ENCODE assay signal across 8 mouse cellular contexts in genomic region chrX:56609285-56609622, GRCm38 (mm10). TPM values are rescaled to one million over a fixed set of nuclear protein-coding genes. Genes with fewer than 3 reads are reported as not detected.
DNase-seq lines count a peak whose midpoint lies in the region; ATAC-seq and TF ChIP-seq lines count a peak whose summit lies in the region.

No protein-coding gene starts in this region.

- peak; percentile 32; the same call in 1 of the 2 replicates for ATAC-seq in lung, embryonic 15.5 days (ENCODE audit: borderline replicate concordance, extremely low read depth, low FRiP score, low TSS enrichment)
- peak; percentile 13; the same call in 1 of the 2 replicates for ATAC-seq in limb, embryonic 13.5 days (ENCODE audit: low FRiP score, low read depth)

- peak overlapping the region; percentile 29; the same call in 1 of the 2 replicates for H3K9ac ChIP-seq in lung, embryonic 15.5 days
- H3K9ac ChIP-seq in limb, embryonic 13.5 days = 0 out of 2 replicates have a peak overlapping the region, but pooled peaks have one; percentile 25

- H3K36me3 ChIP-seq in lung, embryonic 15.5 days = no peaks in the 10 kb centered on the region
- no peaks in the 10 kb centered on the region for H3K36me3 ChIP-seq in limb, embryonic 13.5 days
- no peaks in the 10 kb centered on the region for H3K36me3 ChIP-seq in small intestine, adult 2 months (ENCODE audit: control insufficient read depth, insufficient read depth, low read length)

- no peaks in the 10 kb centered on the region for H3K4me1 ChIP-seq in lung, embryonic 15.5 days
- H3K4me1 ChIP-seq in embryonic fibroblast, embryonic 13.5 days (ENCODE audit: control insufficient read depth, insufficient read depth, low read length) = no peaks in the 10 kb centered on the region
- H3K4me1 ChIP-seq in limb, embryonic 13.5 days = peaks cover 5% of the 10 kb centered on the region
- H3K4me1 ChIP-seq in small intestine, adult 2 months (ENCODE audit: control insufficient read depth, insufficient read depth, insufficient read length, low read length) = peaks cover 5% of the 10 kb centered on the region; the same call in 1 of the 2 replicates

- H3K27me3 ChIP-seq in lung, embryonic 15.5 days = no peaks in the 10 kb centered on the region
- no peaks in the 10 kb centered on the region for H3K27me3 ChIP-seq in limb, embryonic 13.5 days
- H3K27me3 ChIP-seq in small intestine, adult 2 months (ENCODE audit: control insufficient read depth, insufficient read depth, low read length) = no peaks in the 10 kb centered on the region

- intact Hi-C loops in gastrocnemius, postnatal 14 days (cut with DNase I; ENCODE audit: low total_unique reads) = no loop called here

- no peaks in the 10 kb centered on the region for H3K9me3 ChIP-seq in lung, embryonic 15.5 days
- H3K9me3 ChIP-seq in limb, embryonic 13.5 days = no peaks in the 10 kb centered on the region

- 19% methylated on average over 7 of the region's 7 CpGs for WGBS in lung, embryonic 15.5 days
- WGBS in limb, embryonic 13.5 days = 18% methylated on average over 7 of the region's 7 CpGs
- WGBS in small intestine, adult 2 months = 18% methylated on average over 7 of the region's 7 CpGs

- TF ChIP-seq POLR2A in embryonic fibroblast, embryonic 13.5 days (IDR thresholded peaks at IDR 0.05; ENCODE audit: low read depth, low read length) = no peak
- TF ChIP-seq POLR2A in small intestine, adult 2 months (IDR thresholded peaks at IDR 0.05; ENCODE audit: low read depth, low read length) = no peak

- no peak for TF ChIP-seq CTCF in embryonic fibroblast, embryonic 13.5 days (IDR thresholded peaks at IDR 0.05; ENCODE audit: borderline replicate concordance, insufficient read depth, low read length)
- TF ChIP-seq CTCF in small intestine, adult 2 months (IDR thresholded peaks at IDR 0.05; ENCODE audit: extremely low read depth, insufficient read length, insufficient replicate concordance, low read depth, low read length) = no peak

- DNase-seq in lung, adult 18-20 months = no peak
- no peak for DNase-seq in gastrocnemius, postnatal 14 days
- no peak for DNase-seq in embryo, embryonic 10.5 days (ENCODE audit: low spot score)
- DNase-seq in cerebellum, postnatal 25 days = no peak

- peak overlapping the region; percentile 57 for H3K4me2 ChIP-seq in lung, embryonic 15.5 days
- H3K4me2 ChIP-seq in limb, embryonic 13.5 days (replicated peaks) = peak overlapping the region; percentile 65

- peak overlapping the region; percentile 60 for H3K4me3 ChIP-seq in lung, embryonic 15.5 days
- H3K4me3 ChIP-seq in embryonic fibroblast, embryonic 13.5 days (ENCODE audit: insufficient read depth, low read length) = peak overlapping the region; percentile 31; the same call in 1 of the 2 replicates
- H3K4me3 ChIP-seq in limb, embryonic 13.5 days = peak overlapping the region; percentile 60
- H3K4me3 ChIP-seq in small intestine, adult 2 months (ENCODE audit: low read depth, low read length) = peak overlapping the region; percentile 98

- no peak overlapping the region; the same call in 1 of the 2 replicates for H3K27ac ChIP-seq in lung, embryonic 15.5 days
- H3K27ac ChIP-seq in embryonic fibroblast, embryonic 13.5 days (ENCODE audit: insufficient read depth, low read length) = no peak overlapping the region
- H3K27ac ChIP-seq in limb, embryonic 13.5 days = no peak overlapping the region
- H3K27ac ChIP-seq in small intestine, adult 2 months (ENCODE audit: insufficient read depth, low read depth, low read length) = no peak overlapping the region

RNA-seq across cellular contexts. Expression of gene Slc9a6, which starts 0.3 kb away (rescaled TPM):
- polyA plus RNA-seq in lung, embryonic 15.5 days (2015; fragmentation: Nextera tagmentation; extraction: Ambion mirVana) = 10.4 and 11.8 TPM in 2 replicates
- polyA plus RNA-seq in embryonic fibroblast, embryonic 13.5 days (2011; ENCODE audit: insufficient read length, low read depth, missing spikeins) = 19.0 and 24.2 TPM in 2 replicates
- polyA plus RNA-seq in limb, embryonic 13.5 days (2015; fragmentation: Nextera tagmentation; extraction: Ambion mirVana) = 15.5 and 16.2 TPM in 2 replicates
- 6.1 and 12.3 TPM in 2 replicates for polyA plus RNA-seq in small intestine, adult 2 months (2012; rRNA removed)
- 10 to 100 TPM; 14.9 to 19.7 TPM for total RNA-seq in gastrocnemius, postnatal 14 days (2021)

RNA-seq across cellular contexts. Expression of gene Mmgt1, which starts 11.4 kb away (rescaled TPM):
- polyA plus RNA-seq in lung, embryonic 15.5 days (2015; fragmentation: Nextera tagmentation; extraction: Ambion mirVana) = 25.1 and 26.8 TPM in 2 replicates
- 37.8 and 52.5 TPM in 2 replicates for polyA plus RNA-seq in embryonic fibroblast, embryonic 13.5 days (2011; ENCODE audit: insufficient read length, low read depth, missing spikeins)
- polyA plus RNA-seq in limb, embryonic 13.5 days (2015; fragmentation: Nextera tagmentation; extraction: Ambion mirVana) = 24.0 and 27.7 TPM in 2 replicates
- polyA plus RNA-seq in small intestine, adult 2 months (2012; rRNA removed) = 0.71 and 1.5 TPM in 2 replicates
- total RNA-seq in gastrocnemius, postnatal 14 days (2021) = 10 to 100 TPM; 16.7 to 17.4 TPM

RNA-seq across cellular contexts. Expression of gene Gm648, which starts 59.8 kb away (rescaled TPM):
- 0.14 TPM in 1 of 2 replicates, not detected in the other for polyA plus RNA-seq in lung, embryonic 15.5 days (2015; fragmentation: Nextera tagmentation; extraction: Ambion mirVana)
- polyA plus RNA-seq in embryonic fibroblast, embryonic 13.5 days (2011; ENCODE audit: insufficient read length, low read depth, missing spikeins) = not detected in 2 replicates
- not detected in 2 replicates for polyA plus RNA-seq in limb, embryonic 13.5 days (2015; fragmentation: Nextera tagmentation; extraction: Ambion mirVana)
- polyA plus RNA-seq in small intestine, adult 2 months (2012; rRNA removed) = not detected in 2 replicates
- total RNA-seq in gastrocnemius, postnatal 14 days (2021) = not detected

Comparison
In these comparisons a context has a peak if more than half of its experiments do, and no peak if none do; other contexts are left out.
1. H3K4me3 ChIP-seq: peak in every context shown above with its lines; median percentile 98 in small intestine, adult 2 months; 60 in lung, embryonic 15.5 days; 60 in limb, embryonic 13.5 days; 31 in embryonic fibroblast, embryonic 13.5 days.
2. RNA of gene Mmgt1, which starts 11.4 kb away (polyA plus RNA-seq): 37.8 to 52.5 TPM in embryonic fibroblast, embryonic 13.5 days, 24.0 to 27.7 TPM in limb, embryonic 13.5 days and 25.1 to 26.8 TPM in lung, embryonic 15.5 days; 0.71 to 1.5 TPM in small intestine, adult 2 months; every median in the first group is over 10 times any median in the second.